Mouse (Mus musculus): ENCODE results near the gene Wap. TPM values are rescaled to one million over a fixed set of nuclear protein-coding genes. Genes with fewer than 3 reads are reported as not detected.
"Not testable (repeated sequence)": the region's sequence is repeated elsewhere in the genome, so short reads cannot be mapped to it uniquely, and the experiment has no call there.

The Wap gene
- not detected for total RNA-seq (2021)
- long read RNA-seq, experiment 1: 0 reads
- long read RNA-seq, experiment 2: 0 reads

GRCm38 (mm10) chr11:6638537-6638936 lies at the start of gene Wap:
Gene Wap (minus strand): TSS chr11:6638637.
- DNase-seq: no peak

DNA sequence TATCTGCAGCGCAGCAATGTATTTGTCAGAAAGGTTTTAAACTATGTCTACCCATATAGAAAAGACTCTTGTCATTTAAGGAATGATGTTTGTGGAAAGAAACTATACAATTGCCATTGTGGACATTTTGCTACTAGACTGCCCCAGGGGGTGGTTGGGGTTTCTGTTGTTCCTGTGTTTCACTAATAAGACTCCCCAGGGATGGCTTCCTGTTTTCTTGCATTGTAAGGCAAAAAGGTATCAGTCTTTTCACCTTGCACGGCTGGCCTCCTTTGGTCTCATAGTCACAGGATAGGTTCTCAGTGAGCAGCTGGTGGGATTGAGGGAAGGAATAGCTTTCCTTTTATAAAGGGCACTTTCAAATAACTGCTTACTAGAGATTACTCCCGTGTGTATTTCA lies 46.3 kb upstream of the Wap start:
- DNase-seq: no peak

DNA sequence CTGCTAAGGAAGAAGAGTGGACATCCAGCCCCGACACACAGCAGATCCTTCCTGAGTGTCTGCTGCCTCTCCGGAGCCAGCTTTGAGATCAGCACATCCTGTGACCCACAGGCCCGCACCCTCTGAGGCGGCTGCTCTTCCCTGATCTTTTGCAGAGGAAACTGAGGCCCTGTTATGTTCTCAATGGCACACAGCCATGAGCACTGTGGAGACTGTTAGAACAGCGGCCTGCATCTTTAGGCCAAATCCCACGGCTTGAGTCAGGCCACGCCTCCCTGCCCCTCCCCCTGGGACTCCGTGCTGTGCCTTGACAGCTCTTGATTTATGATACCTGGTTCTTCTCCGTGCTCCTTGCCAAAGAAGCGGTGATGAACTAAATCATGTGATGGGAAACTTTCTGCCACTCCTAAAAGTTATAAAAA lies 42.0 kb upstream of the Wap start:
- peak; percentile 74 to 89 for DNase-seq

- DNase-seq: peak in 1 of 2 experiments; percentile 37
Observed at GRCm38 (mm10) chr11:6679694-6680396, 41.4 kb upstream of the Wap start.

GRCm38 (mm10) chr11:6677530-6677929 lies 39.1 kb upstream of the Wap start:
- peak; percentile 51 to 55 for DNase-seq

DNA sequence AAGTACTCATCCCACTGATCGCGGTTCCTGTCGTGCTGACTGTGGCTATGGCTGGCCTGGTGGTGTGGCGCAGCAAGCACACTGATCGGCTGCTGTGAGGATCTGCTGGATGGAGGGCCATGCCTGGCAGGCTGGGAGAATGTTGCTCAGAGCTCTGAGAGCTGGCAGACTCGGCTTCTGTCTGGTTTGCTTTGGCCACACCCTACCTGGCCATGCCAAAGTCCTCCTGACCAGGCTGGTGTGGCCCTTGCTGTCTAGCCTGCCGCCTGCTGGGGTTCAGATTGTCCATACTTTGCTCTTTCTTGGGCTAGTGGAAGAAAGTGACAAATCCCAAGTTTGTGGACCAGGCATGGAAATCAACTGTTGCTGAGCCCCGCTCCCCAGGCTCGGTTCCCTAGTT lies 38.2 kb upstream of the Wap start:
- no peak for DNase-seq

DNA sequence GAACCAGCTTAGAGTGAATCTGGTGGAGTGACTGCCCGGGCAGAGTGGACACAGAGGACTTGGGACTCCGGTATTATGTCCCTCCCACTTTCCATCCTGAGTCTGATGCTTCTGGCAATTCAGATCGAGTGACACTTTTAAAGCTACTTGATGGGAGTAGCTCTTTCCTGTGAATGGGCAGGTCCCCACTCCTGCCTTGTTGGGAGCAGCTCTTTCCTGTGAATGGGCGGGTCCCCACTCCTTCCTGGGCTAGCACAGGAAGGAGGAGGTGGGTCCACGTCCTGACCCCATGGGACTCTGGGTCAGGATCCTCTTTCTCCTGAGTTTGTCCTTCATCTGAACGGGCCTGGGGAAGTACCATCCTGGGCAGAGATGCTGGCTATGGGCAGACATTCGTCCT lies 37.0 kb upstream of the Wap start:
- peak; percentile 39 to 46 for DNase-seq

DNA sequence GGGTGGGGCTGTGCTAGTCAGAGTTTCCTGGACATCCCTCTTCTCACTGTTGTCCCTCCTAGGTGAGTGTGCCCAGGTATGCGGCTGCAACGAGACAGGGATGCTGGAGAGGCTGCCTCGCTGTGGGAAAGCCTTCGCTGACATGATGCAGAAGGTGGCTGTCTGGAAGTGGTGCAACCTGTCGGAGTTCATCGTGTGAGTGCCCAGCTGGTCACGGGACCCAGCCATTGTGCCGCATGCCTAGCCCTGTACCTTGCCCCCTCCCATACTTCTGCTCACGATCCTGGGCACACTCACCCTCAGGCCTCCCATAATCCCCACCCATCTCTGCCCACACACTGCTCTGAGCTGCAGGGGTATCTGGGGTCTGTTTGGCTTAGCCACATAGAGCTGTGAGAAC lies 36.3 kb upstream of the Wap start:
- no peak for DNase-seq

- no peak for DNase-seq
Observed at GRCm38 (mm10) chr11:6670826-6671225, 32.4 kb upstream of the Wap start.

- no peak for DNase-seq
Observed at GRCm38 (mm10) chr11:6670044-6670443, 31.6 kb upstream of the Wap start.

DNA sequence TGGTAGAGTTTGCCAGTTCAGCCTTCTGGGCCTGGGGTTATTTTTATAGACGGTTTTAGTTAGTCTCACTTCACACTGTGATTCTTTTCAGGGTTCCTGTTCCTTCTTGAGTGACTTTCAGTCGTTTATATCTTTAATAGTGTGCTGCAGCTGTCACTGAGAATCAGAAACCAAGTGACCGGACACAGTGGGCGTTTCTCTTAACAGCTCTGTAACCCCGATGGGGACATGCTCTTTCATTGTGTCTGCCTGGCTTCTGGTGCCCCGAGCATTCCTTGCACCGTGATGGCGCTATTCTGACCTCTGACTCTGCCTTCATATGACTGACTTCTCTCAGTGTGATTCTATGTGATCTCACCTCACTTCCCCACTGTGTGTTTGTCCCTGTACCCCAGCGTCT lies 30.6 kb upstream of the Wap start:
- peak in 1 of 2 experiments; percentile 12 for DNase-seq

GRCm38 (mm10) chr11:6666634-6667033 lies 28.2 kb upstream of the Wap start:
- DNase-seq: peak in 1 of 2 experiments; percentile 29

- DNase-seq: no peak
Observed at GRCm38 (mm10) chr11:6661206-6661605, 22.8 kb upstream of the Wap start.

DNA sequence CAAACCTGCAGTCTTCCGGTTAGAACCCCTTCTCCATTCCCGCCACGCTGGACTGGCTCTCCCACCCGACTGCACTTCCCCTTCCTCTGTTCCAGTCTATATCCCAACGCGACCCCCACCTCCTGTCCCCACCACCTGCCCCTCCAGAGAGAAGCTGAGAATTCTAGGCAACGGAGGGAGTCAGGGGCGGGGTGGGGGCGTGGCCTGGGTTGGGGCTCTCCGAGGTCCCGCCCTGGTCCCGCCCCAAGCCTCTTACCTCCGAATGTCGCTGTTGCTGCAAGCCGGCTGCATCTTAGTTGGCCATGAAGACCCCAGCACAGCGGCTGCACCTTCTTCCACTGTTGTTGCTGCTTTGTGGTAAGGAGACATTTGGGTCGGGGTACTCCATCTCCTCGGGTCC lies 19.8 kb upstream of the Wap start, which contains the start of gene Ramp3:
TSS of gene Ramp3 (plus strand) at position 251 of the 400 bp plus-strand sequence.
- DNase-seq: peak; percentile 33 to 76

DNA sequence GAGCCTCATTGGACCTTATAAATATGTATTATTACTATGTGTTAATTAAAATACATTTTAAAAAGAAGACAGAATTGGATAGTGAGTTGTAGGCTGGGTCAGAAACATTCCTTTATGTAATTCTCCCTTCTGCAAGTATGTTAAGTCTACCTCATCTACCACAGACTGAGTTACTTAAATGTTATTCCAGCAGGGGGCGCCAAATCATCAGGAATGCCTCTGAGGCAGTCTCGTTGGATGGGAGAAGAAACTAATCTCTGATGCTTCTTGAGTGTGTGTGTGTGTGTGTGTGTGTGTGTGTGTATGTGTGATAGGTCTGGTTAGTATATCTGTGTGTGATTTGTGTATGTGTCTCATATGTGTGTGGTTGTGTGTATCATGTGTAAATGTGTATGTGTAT lies 16.5 kb upstream of the Wap start:
- DNase-seq: peak; percentile 77 to 87

GRCm38 (mm10) chr11:6652978-6653377 lies 14.5 kb upstream of the Wap start:
- not testable (repeated sequence) for DNase-seq

- DNase-seq: no peak
Observed at GRCm38 (mm10) chr11:6650519-6650918, 12.1 kb upstream of the Wap start.

- no peak for DNase-seq
Observed at GRCm38 (mm10) chr11:6647831-6648724, 9.6 kb upstream of the Wap start.

- DNase-seq: no peak
Observed at GRCm38 (mm10) chr11:6644566-6644965, 6.1 kb upstream of the Wap start.

GRCm38 (mm10) chr11:6639072-6639471 lies 635 bp upstream of the Wap start:
- no peak for DNase-seq

DNA sequence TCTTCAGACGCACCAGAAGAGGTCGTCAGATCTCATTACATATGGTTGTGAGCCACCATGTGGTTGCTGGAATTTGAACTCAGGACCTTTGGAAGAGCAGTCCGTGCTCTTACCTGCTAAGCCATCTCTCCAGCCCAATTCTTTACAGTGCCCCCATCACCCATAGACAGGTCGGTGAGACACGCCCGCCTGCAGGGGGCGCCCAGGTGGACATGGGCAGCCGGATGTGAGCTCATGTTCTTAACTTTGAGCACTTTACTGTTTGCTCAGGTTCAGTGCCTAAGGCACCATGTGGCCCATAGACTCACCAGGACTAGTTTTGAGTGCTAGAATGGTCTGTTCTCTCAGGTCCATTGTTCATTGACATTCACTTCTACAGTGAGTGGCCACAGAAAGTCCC lies 2.3 kb downstream of the Wap start:
- no peak for DNase-seq

GRCm38 (mm10) chr11:6629655-6630054 lies 8.8 kb downstream of the Wap start:
- DNase-seq: peak in 1 of 2 experiments; percentile 29

DNA sequence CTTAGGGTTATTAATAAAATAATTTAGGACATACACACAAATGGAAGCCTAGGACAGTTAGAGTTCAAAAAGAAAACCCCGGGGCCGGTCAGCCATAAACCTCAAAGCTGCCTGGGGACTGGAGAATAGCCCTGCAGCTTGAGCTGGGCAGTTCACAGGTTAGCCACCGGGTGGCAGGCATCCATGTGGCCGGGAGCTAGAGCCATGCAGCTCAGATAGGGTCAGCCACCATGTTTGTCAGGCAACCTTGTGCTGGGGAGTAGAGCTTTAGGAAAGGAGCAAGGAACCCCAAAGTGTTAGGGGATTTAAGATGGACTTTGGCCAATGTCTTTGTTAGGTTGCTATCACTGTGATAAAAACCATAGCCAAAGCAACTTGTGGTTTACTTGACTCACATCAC lies 9.9 kb downstream of the Wap start:
- peak; percentile 68 to 80 for DNase-seq
